Comparison of ENCODE assay signal across 9 mouse cellular contexts in genomic region chr8:103413589-103414575, GRCm38 (mm10).
A peak's percentile ranks its signal among the peaks of the same experiment; 100 is the strongest.
DNase-seq lines count a peak whose midpoint lies in the region; ATAC-seq and TF ChIP-seq lines count a peak whose summit lies in the region.
"Had no signal": no experiment of that assay in that cellular context is flagged by ENCODE, and none has a peak within 500 bp of the region (broad histone marks: within the 10 kb centered on the region; RNA-seq: fewer than 3 reads in every experiment).

No protein-coding gene starts in this region.

- DNase-seq in lung, embryonic 14.5 days, result peak; percentile 75
- DNase-seq in lung, postnatal 25 days (ENCODE audit: low spot score), result no peak
- DNase-seq in lung, postnatal 4 days, result peak; percentile 9 to 31
- DNase-seq in neural tube, embryonic 10.5 days (ENCODE audit: extremely low spot score, low spot score), result no peak
- no peak for DNase-seq in left cerebral cortex, adult 11 months (ENCODE audit: low spot score)
- DNase-seq in left cerebral cortex, adult 18-20 months (ENCODE audit: low spot score in 2 of 2), result no peak

- peak overlapping the region; percentile 66 for H3K27ac ChIP-seq in lung, embryonic 14.5 days (ENCODE audit: low read depth)
- peak overlapping the region; percentile 52 for H3K27ac ChIP-seq in embryonic facial prominence, embryonic 12.5 days
- peak overlapping the region; percentile 67 for H3K27ac ChIP-seq in kidney, embryonic 15.5 days

- H3K4me1 ChIP-seq in lung, embryonic 14.5 days (ENCODE audit: insufficient read depth), result peaks cover 9% of the 10 kb centered on the region; the same call in 1 of the 2 replicates
- peaks cover 14% of the 10 kb centered on the region; the same call in 1 of the 2 replicates for H3K4me1 ChIP-seq in embryonic facial prominence, embryonic 12.5 days
- peaks cover 25% of the 10 kb centered on the region for H3K4me1 ChIP-seq in kidney, embryonic 15.5 days

- no peaks in the 10 kb centered on the region for H3K9me3 ChIP-seq in lung, embryonic 14.5 days (ENCODE audit: low read depth, low read length)
- H3K9me3 ChIP-seq in embryonic facial prominence, embryonic 12.5 days, result no peaks in the 10 kb centered on the region
- H3K9me3 ChIP-seq in kidney, embryonic 15.5 days (replicated peaks), result no peaks in the 10 kb centered on the region

- no peak overlapping the region for H3K9ac ChIP-seq in lung, embryonic 14.5 days
- H3K9ac ChIP-seq in embryonic facial prominence, embryonic 12.5 days, result no peak overlapping the region
- no peak overlapping the region for H3K9ac ChIP-seq in kidney, embryonic 15.5 days

- no peak overlapping the region for H3K4me2 ChIP-seq in lung, embryonic 14.5 days
- H3K4me2 ChIP-seq in embryonic facial prominence, embryonic 12.5 days (replicated peaks), result no peak overlapping the region
- H3K4me2 ChIP-seq in kidney, embryonic 15.5 days, result no peak overlapping the region

- H3K4me3 ChIP-seq in lung, embryonic 14.5 days (ENCODE audit: low read depth, low read length), result no peak overlapping the region
- H3K4me3 ChIP-seq in embryonic facial prominence, embryonic 12.5 days, result no peak overlapping the region
- H3K4me3 ChIP-seq in kidney, embryonic 15.5 days (replicated peaks), result no peak overlapping the region

- no peak for TF ChIP-seq CTCF in lung, embryonic 14.5 days (IDR thresholded peaks at IDR 0.05; ENCODE audit: low read depth)

- H3K36me3 ChIP-seq in lung, embryonic 14.5 days (ENCODE audit: insufficient read depth), result no peaks in the 10 kb centered on the region
- no peaks in the 10 kb centered on the region for H3K36me3 ChIP-seq in embryonic facial prominence, embryonic 12.5 days
- H3K36me3 ChIP-seq in kidney, embryonic 15.5 days, result no peaks in the 10 kb centered on the region
- H3K36me3 ChIP-seq: G1E had no signal

- peak; percentile 28; the same call in 1 of the 2 replicates for ATAC-seq in lung, embryonic 14.5 days (ENCODE audit: insufficient read depth)
- no peak for ATAC-seq in embryonic facial prominence, embryonic 12.5 days (ENCODE audit: insufficient number of reproducible peaks, insufficient read depth, low FRiP score, low TSS enrichment)
- ATAC-seq in kidney, embryonic 15.5 days (replicated peaks; ENCODE audit: low FRiP score), result no peak

- H3K27me3 ChIP-seq in lung, embryonic 14.5 days (ENCODE audit: insufficient read depth, low read length), result no peaks in the 10 kb centered on the region
- H3K27me3 ChIP-seq in embryonic facial prominence, embryonic 12.5 days, result no peaks in the 10 kb centered on the region
- no peaks in the 10 kb centered on the region for H3K27me3 ChIP-seq in kidney, embryonic 15.5 days

- WGBS in lung, embryonic 14.5 days, result 44% methylated on average over 11 of the region's 11 CpGs
- 45% methylated on average over 11 of the region's 11 CpGs for WGBS in embryonic facial prominence, embryonic 12.5 days
- 45% methylated on average over 11 of the region's 11 CpGs for WGBS in kidney, embryonic 15.5 days

Comparison
In these comparisons a context has a peak if more than half of its experiments do, and no peak if none do; other contexts are left out.
1. DNase-seq: peak in lung, embryonic 14.5 days (single experiment) and lung, postnatal 4 days (2 of 2); none in lung, postnatal 25 days (single experiment), neural tube, embryonic 10.5 days (single experiment), left cerebral cortex, adult 11 months (single experiment) and left cerebral cortex, adult 18-20 months (0 of 2).
2. Peak in every context shown above with its lines, with median percentiles within 50 percentile points of each other: H3K27ac ChIP-seq.